Mouse (Mus musculus): Measurements from ENCODE around the gene Tubb4a.

The Tubb4a gene

DNA sequence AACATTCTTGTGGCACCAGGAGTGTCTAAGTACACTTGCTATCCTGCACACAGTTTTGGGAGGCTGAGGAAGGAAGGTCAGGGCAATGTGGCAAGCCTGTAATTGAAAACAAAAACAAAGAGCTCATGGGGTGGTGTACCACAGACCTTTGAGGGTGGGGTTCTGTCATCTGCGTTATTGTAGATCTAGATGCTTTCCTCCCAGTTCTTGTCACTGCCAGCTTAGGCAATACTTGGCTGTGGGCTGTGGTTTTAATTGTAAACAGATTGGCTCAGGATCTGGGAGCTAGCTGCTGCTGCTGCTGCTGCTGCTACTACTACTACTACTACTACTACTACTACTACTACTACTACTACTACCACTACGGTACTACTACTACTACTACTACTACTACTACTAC lies 14.7 kb upstream of the Tubb4a start:
- DNase-seq (ENCODE audit: low read depth), result peak; percentile 74

DNA sequence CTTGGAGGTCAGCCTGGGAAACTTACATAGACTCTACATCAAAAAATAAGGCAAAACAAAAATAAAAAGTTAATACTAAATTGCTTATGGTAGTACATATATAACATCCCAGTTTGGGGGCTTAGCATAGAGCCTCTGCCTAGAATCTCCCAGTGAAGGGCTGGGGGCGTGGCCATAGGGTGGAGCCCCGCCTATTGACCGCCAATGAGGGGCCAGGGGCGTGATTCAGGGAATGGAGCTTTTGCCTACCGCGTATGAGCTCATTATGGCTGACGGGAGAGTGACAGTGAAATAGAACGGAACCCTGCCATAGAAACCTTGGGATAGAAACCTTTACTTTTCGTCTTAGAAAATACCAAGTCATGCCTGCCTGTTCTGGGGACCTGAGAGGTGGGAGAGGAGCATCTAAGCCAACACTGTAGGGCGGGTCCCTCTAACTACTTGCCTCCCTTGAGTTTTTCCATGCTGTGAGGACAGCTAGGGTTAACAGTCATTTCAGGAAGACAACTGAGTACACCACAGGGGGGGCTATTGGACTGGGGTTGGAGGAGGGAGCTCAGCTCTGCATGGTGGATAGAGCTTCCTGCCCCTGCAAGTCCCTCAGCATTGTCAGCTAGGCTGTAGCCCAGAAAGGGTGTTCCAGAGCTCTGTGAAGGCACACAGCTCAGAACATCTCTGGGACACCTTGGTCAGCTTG lies 12.2 kb upstream of the Tubb4a start:
- peak; percentile 43 for DNase-seq (ENCODE audit: low read depth)

DNA sequence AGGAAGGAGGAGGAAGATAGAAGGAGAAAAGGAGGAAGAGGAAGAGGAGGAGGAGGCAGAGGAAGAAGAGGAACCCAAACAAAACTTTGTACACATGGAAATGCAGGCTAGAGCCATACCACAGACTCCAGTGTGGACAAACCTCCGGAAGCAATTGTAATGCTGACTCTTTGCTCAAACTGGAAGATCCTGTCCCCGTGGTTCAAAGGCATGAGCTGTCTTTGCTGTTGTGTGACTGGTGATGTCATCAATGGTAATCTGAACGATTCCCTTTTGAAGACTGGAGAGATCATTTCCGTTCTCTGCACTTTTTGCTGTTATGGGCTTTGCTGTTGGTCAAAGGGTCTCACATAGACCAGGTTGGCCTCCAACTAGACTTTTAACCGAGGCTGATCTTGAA lies 10.7 kb upstream of the Tubb4a start:
- DNase-seq (ENCODE audit: low read depth), result peak; percentile 65

DNA sequence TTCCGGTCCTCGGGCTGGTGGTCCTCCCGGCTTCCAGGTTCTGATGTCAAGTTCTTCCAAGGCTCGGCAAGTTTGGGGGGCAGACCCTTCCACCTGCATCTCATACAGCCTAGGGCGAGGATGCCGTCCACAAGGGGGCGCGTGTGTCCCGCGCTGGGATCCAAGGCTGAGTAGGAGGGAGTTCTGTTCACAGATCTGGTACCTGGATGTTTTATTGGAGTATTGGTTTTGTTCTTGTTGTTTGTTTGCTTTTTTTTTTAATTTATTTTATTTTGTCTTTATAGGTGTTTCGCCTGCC lies 9.0 kb upstream of the Tubb4a start:
- DNase-seq (ENCODE audit: low read depth), result peak; percentile 74

DNA sequence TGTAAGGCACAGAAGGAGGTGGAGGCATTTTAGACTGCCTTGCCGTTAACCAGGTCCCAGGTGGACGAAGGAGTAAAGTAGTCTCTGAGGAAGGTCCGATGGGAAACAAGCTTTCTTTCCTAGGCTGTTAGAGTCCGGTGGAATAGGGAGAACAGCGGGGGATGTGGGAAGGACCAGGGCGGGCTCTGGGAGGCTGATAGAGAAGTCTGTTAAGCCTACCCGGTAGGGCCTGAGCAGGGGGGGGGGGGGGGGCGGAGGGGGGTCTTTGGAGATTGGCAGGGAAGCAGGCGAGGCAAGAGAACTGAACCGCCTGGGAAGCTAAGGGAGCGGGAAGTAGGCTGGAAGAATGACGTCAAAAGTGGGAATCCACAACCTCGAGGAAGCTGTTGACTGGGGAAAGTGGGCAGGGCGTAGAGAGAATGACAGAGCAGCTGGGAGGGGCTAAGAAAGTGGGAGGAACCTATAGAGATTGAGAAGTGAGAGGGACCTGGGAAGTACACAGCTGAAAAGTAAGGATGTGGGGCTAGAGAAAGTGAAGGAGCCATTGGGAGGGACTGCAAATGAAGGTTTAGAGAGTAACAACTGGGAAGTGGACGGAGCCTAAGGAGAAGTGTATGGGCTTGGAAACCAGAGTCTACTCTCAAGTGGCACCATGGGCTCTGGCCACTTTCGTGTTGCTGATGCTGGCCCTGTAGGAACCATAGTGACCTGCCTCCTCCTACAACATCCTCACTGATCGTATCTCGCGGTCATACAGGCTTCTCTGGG lies 8.5 kb upstream of the Tubb4a start:
- DNase-seq (ENCODE audit: low read depth), result peak; percentile 64

- peak; percentile 73 for DNase-seq (ENCODE audit: low read depth)
Measured at GRCm38 (mm10) chr17:57094222-57094621, 6.6 kb upstream of the Tubb4a start.

- DNase-seq (ENCODE audit: low read depth), result no peak
Measured at GRCm38 (mm10) chr17:57085970-57086757, 1.4 kb downstream of the Tubb4a start.

DNA sequence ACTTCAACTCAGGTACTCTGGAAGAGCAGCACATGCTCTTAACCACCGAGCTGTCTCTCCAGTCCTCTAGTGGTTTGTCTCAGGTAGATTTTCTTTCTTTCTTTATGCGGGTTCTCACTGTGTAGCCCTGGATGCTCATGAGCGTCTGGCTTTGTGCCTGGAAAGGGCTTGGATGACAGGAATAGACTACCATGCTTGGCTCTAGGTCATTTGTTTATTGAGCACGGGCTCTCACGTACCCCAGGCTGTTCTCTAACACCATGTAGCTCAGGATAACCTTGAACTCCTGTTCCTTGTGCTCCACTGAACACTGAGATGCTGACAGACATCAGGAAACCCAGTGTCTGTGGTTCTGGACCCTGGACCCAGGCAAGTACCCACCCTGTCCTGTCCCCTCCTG lies 5.1 kb downstream of the Tubb4a start:
- DNase-seq (ENCODE audit: low read depth), result no peak

DNA sequence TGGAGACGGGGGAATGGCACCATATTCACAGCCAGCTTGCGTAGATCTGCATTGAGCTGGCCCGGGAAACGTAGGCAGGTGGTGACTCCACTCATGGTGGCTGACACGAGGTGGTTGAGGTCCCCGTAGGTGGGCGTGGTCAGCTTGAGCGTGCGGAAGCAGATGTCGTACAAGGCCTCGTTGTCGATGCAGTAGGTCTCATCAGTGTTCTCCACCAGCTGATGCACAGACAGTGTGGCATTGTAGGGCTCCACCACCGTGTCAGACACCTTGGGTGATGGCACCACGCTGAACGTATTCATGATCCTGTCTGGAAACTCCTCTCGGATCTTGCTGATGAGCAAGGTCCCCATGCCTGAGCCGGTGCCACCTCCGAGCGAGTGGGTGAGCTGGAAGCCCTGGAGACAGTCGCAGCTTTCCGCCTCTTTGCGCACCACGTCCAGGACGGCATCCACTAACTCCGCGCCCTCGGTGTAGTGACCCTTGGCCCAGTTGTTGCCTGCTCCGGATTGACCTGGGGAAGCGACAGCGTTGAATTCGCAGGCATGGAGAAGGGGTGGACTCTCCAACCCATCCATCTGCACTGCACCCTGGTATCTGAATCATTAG lies 6.2 kb downstream of the Tubb4a start:
- DNase-seq (ENCODE audit: low read depth), result no peak

- DNase-seq (ENCODE audit: low read depth), result no peak
Measured at GRCm38 (mm10) chr17:57079919-57080318, 7.7 kb downstream of the Tubb4a start.

GRCm38 (mm10) chr17:57078336-57078735 lies 9.2 kb downstream of the Tubb4a start, which contains the start of gene Dennd1c:
Gene Dennd1c (minus strand): TSS chr17:57078514.
- peak; percentile 59 for DNase-seq (ENCODE audit: low read depth)

DNA sequence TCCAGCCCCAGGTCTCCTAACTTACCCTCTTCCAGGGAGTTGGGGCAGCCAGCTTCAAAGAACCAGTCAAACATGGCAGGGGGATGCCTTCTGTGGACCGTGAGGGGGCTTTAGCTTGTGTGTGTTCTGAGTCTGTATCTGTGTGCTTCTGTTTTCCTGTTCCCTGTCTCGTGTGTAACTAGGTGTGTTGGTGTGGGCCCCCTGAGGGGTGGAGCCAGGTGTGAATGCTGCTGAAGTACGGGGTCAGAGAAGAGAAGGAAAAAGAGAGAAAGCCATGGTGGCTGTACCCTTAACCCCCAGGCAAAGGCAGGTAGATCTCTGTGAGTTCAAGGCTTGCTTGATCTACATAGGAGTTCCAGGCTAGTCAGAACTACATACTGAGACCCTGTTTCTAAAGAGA lies 10.7 kb downstream of the Tubb4a start:
- no peak for DNase-seq (ENCODE audit: low read depth)

DNA sequence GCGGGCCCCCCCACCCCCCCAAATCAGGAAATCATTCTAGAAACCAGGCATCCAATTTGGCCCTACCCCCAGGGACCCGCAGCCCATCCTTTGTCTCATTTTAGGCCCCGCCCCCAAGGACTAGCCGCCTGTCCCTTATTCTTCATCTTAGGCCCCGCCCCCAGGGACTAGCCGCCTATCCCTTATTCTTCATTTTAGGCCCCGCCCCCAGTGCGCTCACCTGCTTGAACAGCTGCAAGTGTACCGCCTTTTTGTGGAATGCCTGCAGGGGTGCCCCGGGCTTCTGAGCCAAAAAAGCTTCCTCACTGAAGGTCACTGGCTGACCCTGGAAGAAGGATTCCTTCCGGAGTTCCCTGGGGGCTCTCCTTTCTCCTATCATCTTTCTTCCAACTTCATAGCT lies 16.9 kb downstream of the Tubb4a start:
- no peak for DNase-seq (ENCODE audit: low read depth)

- DNase-seq (ENCODE audit: low read depth), result no peak
Measured at GRCm38 (mm10) chr17:57070272-57070671, 17.3 kb downstream of the Tubb4a start.

DNA sequence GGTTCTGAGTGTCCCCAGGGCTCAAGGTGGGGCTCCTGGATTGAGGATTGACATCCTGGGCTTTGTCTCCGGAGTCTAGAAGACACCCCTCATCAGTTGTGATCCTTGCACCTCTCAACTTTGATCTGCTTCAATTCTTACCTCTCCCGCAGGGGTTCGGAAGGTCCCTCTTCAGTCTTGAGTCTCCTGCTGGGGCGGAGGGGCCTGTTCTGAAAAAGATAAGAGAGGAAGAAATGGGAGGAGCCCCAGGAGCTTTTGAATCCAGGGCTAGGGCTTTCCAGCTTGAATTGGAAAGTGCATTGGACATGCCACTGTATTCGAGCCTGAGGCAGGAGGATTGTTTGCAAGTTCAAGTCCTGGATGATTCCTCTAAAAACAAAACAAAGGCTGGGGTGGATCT lies 20.7 kb downstream of the Tubb4a start:
- no peak for DNase-seq (ENCODE audit: low read depth)

- no peak for DNase-seq (ENCODE audit: low read depth)
Measured at GRCm38 (mm10) chr17:57063031-57063430, 24.6 kb downstream of the Tubb4a start.

GRCm38 (mm10) chr17:57062548-57062947 lies 25.0 kb downstream of the Tubb4a start:
- DNase-seq (ENCODE audit: low read depth), result no peak

- no peak for DNase-seq (ENCODE audit: low read depth)
Measured at GRCm38 (mm10) chr17:57062011-57062521, 25.5 kb downstream of the Tubb4a start.

GRCm38 (mm10) chr17:57061069-57061468 lies 26.5 kb downstream of the Tubb4a start:
- DNase-seq (ENCODE audit: low read depth), result no peak

GRCm38 (mm10) chr17:57060231-57060801 lies 27.3 kb downstream of the Tubb4a start:
- peak; percentile 97 for DNase-seq (ENCODE audit: low read depth)

- DNase-seq (ENCODE audit: low read depth), result peak; percentile 80
Measured at GRCm38 (mm10) chr17:57059486-57059977, 28.1 kb downstream of the Tubb4a start, which contains the start of gene Slc25a23. Gene Slc25a23 (minus strand): TSS chr17:57059863.

Data from 416B (cell line).